Mouse (Mus musculus) frontal cortex, adult 2 months (tissue): ENCODE measurements around the gene Med13. TPM values are rescaled to one million over a fixed set of nuclear protein-coding genes. Genes with fewer than 3 reads are reported as not detected.

Source experiments
- DNase-seq, 2 experiments: peaks; one replicate each; pipeline ENCODE4 v3.0.0; 2022; ENCODE audit warnings: low spot score in 1 of 2; ENCODE audit errors: extremely low spot score in 1 of 2
- polyA plus RNA-seq: library from polyadenylated mRNA; depleted of rRNA; stranded (reverse); fragments of >200 nt; gene quantifications from 2 replicates; pipeline ENCODE4 v1.2.3, GENCODE M21; 2012; rRNA removed

Gene Med13
- polyA plus RNA-seq: 20.7 and 22.0 TPM in 2 replicates

DNA sequence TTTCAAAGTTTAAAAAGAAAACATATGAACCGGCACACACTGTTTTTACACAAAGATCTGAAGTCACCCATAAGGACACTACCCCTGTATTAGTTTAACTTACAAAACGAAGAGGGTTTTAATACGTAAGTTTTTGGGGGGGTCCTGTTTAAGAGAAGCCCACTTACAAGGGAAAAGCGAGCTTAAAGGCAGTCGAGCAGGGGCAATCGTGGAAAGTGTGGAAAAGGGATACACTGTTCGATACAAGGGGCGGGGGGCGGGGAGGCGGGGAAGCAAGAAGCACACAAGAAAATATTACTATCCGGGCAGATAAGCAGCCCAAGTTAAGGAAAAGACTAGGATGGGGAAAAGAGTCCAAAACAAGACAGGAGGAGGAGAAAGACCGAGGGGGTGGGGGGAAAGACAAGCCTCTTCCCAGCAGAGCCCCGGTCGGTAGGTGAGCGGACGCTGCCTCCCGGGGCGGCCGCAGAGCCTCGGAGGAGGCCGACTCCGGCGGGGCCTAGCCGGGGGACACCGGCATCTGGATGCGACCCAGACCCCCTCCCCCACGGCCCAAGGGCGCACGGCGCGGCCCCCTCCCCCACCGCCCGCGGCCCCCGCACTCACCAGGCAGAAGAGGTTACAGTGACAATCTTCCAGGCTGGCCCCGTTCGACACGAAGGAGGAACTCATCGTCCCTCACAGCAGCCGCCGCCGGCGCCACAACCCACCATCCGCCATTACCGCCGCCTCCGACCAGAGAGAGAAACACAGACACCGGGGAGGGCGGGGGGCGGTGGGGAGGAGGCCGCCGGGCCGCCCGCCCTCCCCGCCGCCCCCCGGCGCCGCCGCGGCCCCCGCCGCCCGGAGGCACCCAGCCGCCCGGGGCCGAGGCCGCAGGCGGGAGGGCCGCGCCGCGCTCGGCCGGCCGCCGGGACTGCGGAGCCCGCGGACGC is at the start of gene Med13:
Gene Med13, minus strand, starts transcription at position 749 of the 935 bp plus-strand sequence.
- peak in 1 of 2 experiments; percentile 42 for DNase-seq

DNA sequence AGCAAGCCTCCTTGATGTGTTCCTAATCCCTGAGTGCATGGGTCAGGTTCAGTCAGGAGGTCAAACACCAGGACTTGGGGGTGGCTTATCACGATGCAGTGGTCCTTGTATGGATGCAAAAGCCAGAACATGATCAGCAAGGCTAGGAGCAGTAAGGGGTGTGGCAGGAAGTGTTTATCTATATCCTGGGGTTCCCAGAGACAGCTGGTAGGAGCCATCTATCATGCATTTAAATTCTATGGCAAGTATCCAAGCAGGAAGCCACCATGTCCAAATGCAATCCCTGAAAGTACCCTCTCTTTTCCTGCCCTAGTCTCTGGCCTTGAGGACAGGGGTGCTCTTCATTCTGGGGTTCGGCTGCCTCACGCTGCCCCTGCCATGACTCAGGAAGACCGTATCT is 47.2 kb upstream of the Med13 start:
- no peak for DNase-seq

DNA sequence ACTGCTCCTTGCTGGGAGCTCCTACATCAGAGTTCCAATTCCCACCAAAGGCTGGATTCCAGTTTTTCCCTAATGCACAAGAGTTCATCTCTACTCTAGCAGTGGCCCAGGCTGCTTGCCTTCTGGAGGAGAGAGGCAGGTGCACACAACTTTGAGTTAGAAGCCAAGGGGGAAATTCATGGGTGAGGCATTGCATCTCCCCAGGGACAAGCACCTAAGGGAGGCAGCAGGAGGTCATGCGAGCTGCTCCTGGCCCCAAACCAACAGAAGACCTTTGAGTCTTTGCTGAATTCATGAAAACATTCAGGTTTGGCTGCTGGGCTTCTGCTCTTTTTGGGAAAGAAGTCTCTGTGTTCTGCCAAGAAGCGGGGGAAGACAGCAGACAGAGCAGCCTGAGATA is 46.4 kb upstream of the Med13 start:
- DNase-seq: no peak

DNA sequence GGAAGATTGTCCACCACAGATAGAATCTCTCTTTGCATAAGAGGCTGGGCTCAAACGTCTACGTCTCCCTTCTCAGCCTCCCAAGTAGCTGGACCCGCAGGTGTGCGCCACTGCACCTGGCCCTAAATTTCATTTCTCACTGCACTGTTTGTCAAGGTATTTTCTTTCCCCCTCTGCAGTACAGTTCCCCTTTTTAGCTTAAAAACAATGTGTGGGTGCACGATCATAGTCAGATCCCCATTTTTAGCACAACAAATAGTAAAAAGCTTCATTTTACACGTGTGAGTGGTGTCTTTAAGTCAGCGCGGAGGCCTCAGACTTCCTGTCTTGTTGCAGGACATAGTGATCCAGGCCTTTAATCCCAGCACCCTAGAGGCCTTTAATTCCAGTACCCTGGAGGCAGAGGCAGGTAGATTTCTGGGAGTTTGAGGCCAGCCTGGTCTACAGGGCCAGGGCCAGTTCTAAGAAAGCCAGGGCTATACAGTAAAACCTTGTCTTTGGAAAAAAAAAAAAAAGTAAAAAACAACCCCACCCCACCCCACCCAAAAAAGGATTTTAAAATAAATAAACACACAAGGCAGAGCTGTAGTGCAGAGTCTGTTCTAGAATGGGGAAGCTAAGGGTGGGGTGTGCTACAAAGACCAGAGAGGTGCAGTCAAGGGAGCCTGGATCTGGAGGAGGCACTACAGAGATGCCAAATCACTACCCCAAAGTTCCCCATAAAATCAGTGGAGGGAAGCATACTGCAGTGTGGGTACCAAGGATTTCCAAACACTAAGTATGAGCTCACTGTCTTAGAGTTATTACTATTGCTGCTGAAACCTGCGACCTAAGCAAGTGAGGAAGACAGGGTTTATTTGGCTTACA is 42.1 kb upstream of the Med13 start:
- no peak for DNase-seq

DNA sequence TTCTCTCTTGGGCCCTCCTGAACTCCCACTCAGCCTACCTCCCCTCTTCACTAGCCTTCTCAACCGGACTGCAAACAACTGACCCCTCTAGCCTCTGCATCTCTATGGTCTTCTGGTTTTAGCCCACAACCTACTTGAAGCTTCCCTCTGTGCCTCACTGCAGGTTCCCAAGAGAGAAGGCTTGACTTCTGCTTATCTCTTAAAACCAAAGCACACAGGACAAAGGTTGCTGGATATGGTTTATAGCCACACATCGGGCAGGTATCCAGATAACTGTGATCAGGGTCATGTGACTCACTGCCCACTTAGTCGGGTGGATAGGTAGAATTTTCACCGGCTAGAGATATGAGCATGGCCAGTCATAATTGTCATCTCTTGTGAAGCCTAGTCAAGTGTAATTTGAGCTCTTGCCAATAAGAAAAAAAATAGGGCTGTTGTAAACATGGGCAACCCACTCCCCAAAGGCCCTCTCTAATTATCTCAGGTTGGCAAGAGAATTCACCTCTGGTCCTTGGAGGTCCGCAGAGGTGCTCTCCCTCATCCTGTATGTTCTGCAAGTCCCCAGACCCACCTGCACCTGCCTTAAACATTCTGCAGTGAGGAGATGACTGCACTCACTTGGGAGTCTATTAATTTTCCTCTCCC is 39.7 kb upstream of the Med13 start:
- DNase-seq: no peak

DNA sequence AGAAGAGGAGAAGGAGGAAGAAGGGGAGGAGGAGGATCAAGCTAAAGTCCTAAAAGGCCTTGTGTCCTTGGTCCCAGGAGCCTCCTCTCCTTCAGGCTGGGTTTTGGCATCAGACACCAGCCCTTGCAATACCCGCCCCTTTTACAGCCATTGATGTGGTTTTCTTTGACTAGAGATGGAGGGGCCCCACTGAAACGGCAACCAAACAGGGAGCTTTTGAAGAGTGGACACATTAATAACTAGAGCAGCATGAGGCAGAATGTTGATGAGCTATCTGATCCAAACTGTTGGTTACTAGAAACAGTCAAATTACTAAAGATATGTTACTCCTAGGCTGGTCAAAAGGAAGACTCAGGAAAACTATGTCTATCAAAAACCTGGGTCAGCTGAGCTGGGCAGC is 39.1 kb upstream of the Med13 start:
- no peak for DNase-seq

DNA sequence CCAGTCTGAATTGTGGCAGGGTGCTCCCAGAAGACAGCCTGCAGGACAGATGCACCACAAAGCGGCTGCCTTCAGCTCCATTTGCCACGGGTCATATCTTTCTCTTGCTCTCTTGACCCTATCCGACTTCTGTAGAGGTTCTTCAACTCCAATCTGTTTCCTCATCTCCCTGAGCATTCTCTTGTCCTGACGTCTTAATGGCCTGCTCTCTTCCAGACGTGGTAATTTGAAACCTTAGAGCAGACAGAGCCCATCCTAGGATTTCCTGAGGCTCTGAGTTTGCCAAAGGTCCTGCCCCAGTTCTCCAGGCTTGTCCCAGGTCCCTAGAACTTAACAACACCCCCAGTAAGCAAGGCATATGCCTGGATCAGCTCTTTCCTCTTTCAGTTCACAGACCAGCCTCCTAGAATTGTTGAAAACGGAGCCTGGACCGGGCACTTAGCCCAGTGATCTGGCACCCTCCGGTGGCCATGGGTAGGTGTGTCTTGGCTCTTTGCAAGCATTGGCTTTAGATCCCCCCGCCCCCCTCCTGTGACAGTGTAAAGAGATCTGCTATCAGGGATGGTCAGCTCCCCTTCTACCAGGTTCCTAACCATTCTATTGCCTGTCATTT is 38.2 kb upstream of the Med13 start:
- peak in 1 of 2 experiments; percentile 54 for DNase-seq

DNA sequence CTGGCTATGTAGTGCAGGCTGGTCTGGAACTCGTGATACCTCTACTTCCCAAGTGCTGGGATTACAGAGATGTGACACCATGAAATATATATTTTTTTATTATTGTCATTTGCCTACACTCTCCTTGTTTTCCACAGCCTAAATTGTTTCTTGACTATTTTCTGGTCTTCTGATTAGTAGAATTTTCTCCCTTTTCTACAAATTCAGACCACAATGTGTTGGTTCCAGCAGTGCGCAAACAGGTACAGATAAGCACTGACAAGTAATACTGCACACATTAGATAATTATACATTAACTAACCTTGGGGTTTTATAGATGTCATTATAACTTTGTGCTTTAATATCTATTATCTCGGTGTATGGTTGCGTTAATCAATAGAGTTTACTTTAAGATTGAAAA is 37.7 kb upstream of the Med13 start:
- DNase-seq: no peak

DNA sequence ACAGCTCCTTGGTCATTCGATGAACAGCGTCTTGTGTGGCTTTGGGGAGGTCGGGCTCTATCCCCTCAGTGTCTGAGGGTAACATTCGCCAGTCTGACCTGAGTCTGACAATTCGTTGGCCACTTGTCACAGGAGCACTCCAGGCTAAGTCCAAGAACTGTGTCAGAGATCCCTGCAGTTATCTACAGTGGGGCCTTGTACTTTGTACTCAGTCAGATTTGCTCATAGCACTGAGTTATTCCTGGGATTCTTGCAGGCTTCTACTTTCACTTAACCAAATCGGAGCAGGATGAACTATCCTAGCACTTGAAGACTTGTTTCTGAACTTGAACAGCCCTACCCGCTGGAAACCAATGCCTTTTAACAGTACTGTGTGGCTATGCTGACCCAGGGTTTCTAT is 34.3 kb upstream of the Med13 start:
- DNase-seq: no peak

DNA sequence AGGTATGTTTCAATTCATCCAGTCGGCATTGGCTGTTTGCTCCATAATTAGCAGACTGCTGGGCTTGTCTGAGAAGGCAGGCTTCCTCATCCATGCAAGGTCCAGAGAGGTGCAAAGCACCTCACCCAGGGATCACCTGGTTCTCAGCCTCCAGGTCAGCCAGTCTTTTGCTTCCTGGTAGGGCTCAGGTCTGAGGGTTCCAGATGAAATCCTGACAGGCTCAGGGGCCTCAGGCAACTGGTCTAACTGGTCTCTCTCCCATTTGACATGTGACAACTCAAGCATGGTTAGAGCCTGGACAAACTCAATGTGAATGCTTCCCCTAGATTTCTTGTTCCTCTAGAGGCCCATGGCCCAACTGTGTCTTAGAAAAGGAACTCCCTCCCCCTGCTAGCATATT is 32.9 kb upstream of the Med13 start:
- no peak for DNase-seq

DNA sequence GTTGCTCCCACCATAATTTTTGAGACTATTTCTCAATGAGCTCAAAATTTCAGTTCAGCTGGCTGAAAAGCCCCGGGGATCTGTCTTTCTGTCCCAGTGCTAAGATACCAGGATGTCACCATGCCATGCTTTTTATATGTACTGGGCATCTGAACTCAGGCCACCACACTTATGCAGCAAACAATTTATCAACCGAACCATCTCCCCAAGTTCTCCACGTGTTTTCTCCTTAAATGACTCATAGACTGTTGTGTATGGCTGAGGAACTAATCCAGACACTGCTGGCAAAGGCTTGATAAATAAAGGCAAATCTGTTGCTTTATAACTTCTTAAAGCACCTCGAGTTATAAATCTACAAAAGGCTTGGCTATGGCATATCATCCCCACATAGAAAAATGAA is 32.1 kb upstream of the Med13 start:
- DNase-seq: no peak

DNA sequence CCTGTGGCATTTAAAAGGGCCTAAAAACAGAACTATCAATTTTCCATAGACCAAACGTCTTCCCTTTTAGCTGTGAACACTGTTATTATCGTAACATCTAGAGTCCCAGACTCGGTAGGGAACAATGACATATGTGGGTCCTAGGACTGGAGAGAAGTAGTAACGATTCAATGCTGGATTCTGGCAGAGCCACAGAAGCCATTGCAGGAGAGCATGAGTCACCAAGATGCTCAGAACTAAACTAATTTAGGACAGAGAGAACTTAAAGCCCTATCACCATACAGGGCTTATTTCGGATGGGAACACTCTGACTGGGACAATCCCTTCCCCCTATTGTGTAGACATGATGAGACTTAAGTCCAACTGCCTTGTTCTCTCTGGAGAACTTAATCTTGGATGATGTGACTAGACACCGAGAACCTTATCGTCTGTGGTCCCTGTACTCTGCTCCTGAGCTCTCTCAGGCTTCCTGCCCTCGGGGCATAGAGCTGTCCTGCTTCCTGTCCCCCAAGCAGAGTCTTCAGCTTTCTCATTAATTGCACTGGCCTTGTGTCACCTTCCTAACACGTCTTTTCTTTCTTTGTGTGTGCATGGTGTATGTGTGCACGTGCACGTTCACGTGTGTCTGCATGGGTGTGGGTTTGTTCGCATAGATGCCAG is 31.5 kb upstream of the Med13 start:
- no peak for DNase-seq

DNA sequence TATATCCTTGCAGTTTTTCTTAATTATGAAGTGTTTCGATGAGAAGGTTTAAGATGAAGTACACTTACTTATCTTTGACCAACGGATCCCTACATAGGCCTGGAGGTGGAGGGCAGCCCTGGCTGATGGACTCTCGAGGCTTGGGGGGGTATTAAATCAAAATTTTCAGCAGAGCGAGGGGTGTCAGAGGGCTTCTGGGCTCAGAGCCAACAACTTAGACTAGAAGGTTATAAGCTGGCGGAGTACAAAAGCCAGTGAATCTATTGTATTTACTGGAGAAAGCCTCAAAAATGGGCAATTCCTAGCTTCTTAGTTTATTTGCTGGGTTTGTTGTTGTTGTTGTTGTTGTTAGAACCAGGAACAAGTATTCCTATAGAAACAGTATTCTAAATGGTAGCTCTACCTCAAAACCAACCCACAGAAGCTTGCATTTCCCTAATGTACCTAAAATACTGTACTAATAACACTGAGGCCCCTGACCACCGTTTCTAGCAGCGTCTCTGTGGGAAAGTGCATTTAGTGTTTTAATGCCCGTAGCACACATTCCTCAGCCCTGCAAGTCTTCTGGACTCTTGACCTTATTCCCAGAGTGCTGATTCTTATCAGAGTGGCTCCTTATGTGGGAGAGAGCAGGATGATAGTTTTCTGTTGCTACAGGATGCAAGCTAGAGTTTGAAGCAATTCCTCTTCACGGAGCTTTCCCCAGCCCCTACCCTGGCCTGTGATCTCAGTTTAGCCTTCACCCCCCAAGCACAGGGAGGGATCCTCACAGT is 29.9 kb upstream of the Med13 start:
- no peak for DNase-seq

DNA sequence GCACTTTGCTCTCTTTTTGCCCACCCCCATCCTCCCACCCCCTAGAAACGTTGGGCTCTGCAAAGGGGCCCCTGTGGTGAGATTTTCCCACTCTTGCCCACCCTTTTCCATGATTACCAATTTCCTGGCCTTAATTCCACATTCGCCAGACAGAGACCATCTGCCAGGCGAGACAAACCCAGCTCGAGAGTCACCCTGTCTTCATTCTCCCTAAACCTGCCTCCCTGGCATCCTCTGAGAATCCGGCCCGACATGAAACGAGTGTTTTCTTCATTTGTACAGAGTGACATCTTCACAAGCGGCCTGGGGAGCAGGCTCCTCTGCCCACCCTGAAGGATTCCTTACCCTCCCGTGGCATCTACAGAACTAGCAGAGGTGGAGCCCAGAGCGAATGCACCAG is 29.2 kb upstream of the Med13 start:
- peak in 1 of 2 experiments; percentile 15 for DNase-seq

DNA sequence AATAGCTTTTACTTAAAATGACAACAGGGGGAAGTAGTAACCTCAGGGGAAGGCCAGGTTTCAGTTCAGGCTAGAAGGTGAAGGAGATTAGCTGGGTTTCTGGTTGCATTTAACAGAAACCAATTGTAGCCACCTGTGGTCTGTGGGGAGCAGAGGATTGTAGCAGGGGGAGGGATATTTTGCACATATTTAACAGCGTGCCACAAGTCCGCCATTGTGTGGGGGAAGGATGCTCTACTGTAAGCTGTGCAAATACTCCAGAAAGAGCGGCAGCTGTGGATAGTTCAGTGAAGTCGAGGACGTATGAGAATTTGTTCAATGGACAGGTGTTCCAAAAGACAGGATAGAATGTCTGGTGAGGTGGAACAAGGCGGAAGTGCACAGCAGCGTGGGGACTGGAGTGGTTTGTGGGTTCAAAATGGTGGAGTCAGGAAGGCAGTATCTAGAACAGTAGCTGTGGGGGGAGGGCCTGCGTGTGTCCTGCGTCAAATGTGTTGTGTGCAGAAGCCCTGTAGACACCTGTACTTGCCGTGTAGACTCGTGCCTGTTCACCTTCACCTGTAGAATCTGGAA is 28.4 kb upstream of the Med13 start:
- DNase-seq: no peak

DNA sequence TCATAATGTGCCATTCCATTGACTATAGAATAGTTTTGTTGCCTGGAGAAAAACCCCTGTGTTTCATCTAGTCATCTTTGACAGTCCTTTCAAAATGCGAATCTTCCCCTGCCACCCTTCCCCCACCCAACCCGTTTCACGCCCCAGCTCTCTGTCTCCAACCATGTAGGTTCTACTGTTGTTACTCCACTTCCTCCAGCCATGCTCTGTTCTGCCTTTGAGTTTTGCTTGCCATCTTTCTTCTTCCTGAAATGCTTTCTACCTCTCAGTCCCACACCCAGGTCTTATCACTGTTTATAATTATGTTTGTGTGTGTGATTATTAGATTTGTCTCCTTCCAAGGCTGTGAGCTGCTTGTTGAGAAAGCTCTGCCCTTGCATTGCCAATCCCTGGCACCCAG is 26.7 kb upstream of the Med13 start:
- DNase-seq: no peak

DNA sequence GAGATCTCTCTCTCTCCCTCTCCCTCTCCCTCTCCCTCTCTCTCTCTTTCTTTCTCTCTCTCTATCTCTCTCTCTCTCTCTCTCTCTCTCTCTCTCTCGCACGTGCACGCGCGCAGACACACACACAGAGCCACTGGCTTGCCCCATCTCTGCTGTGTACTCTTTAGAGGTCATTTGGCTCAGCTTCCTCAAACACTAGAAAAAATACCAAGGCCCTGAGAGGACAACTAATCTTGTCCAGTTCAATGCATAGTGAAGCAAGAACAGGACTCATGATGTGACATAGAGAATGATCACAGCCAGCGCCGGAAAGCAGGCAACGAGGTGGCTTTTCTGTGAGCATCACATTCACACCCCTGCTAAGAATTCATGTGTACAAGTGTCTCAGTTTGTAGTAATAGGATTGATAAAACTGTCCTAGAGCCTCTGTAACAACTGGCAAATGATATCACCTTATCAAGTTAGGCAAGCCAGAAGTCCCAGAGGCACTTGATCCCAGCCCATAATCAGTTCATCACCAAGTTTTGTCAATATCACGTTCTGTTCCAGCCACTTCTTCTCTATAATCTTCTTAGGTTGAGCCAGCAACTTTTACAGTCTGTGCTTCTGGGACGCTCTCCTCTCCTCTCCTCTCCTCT is 25.2 kb upstream of the Med13 start:
- no peak for DNase-seq

DNA sequence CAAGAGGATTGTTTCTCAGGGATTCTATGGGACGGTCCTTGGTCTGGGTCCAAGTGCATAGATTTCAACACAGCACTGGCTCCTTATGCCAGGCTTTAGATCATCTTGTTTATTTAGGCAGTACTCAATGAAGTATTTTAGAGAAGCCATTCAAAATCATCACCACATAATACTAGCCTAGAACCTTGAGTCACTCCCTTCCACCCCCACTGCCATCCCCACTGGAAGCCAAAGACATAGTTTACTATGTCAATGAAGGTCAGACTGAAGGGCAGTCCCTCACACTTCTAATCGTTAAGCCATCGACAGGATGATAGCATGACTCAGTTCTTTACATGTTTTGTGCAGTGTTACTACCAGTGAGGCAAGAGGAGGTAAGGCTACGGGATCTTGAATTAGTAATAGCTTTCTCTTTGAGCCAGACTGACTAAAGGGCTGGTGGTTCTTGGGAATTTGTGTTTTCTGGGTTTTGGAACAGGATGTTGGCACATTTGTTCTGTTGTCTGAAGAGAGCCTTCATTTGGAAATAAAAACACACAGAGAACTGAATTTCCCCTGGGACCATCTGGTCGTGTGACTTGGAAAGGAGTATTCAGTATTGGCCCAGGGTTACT is 24.2 kb upstream of the Med13 start:
- DNase-seq: no peak
